Mouse (Mus musculus): ENCODE results near the gene Rnf126.

- TF ChIP-seq ZC3H11A (IDR thresholded peaks at IDR 0.05; ENCODE audit: borderline replicate concordance, low read depth, low read length) = no peak
- TF ChIP-seq MAFK (IDR thresholded peaks at IDR 0.05; ENCODE audit: insufficient read depth, low read depth, low read length) = no peak
- no peak for TF ChIP-seq HCFC1 (IDR thresholded peaks at IDR 0.05; ENCODE audit: borderline replicate concordance, insufficient read depth, low read length)
- TF ChIP-seq CHD2 (IDR thresholded peaks at IDR 0.05; ENCODE audit: low read depth, low read length) = no peak
Measured at GRCm38 (mm10) chr10:79713163-79713562, 53.6 kb downstream of the Rnf126 start.

Data from ES-E14 (cell line).